Mouse (Mus musculus) left cerebral cortex, adult 9 months (tissue): Measurements from ENCODE around the gene Efnb3.

Experiments
- DNase-seq, 2 experiments: peaks; one replicate each; pipeline ENCODE4 v3.0.0; 2022; ENCODE audit warnings: low spot score in 2 of 2

Gene Efnb3

GRCm38 (mm10) chr11:69559851-69560765 is at the start of gene Efnb3:
TSS of gene Efnb3 (minus strand) at chr11:69560205.
- no peak for DNase-seq

- no peak for DNase-seq
These were observed 49.4 kb upstream of the Efnb3 start for GRCm38 (mm10) chr11:69609416-69609815.

- no peak for DNase-seq
These were observed 48.5 kb upstream of the Efnb3 start for GRCm38 (mm10) chr11:69608525-69608924.

GRCm38 (mm10) chr11:69606832-69607231 is 46.8 kb upstream of the Efnb3 start:
- no peak for DNase-seq

GRCm38 (mm10) chr11:69606491-69606795 is 46.4 kb upstream of the Efnb3 start:
- no peak for DNase-seq

GRCm38 (mm10) chr11:69605726-69606490 is 45.9 kb upstream of the Efnb3 start, which contains the start of gene Atp1b2:
TSS of gene Atp1b2 (minus strand) at chr11:69605942.
- peak; percentile 43 to 74 for DNase-seq

GRCm38 (mm10) chr11:69604795-69605664 is 45.0 kb upstream of the Efnb3 start:
- no peak for DNase-seq

GRCm38 (mm10) chr11:69604347-69604746 is 44.3 kb upstream of the Efnb3 start:
- no peak for DNase-seq

- no peak for DNase-seq
These were observed 43.5 kb upstream of the Efnb3 start for GRCm38 (mm10) chr11:69603516-69603915.

- DNase-seq, result no peak
These were observed 41.8 kb upstream of the Efnb3 start for GRCm38 (mm10) chr11:69601768-69602167.

- peak in 1 of 2 experiments; percentile 76 for DNase-seq
These were observed 40.1 kb upstream of the Efnb3 start for GRCm38 (mm10) chr11:69600098-69600497.

GRCm38 (mm10) chr11:69599436-69599835 is 39.4 kb upstream of the Efnb3 start:
- no peak for DNase-seq

- no peak for DNase-seq
These were observed 34.8 kb upstream of the Efnb3 start for GRCm38 (mm10) chr11:69594853-69595252.

- DNase-seq, result no peak
These were observed 32.8 kb upstream of the Efnb3 start for GRCm38 (mm10) chr11:69592799-69593198.

- peak; percentile 66 to 76 for DNase-seq
These were observed 32.1 kb upstream of the Efnb3 start for GRCm38 (mm10) chr11:69591899-69592637.

- DNase-seq, result no peak
These were observed 31.4 kb upstream of the Efnb3 start for GRCm38 (mm10) chr11:69591424-69591823.

- no peak for DNase-seq
These were observed 30.6 kb upstream of the Efnb3 start for GRCm38 (mm10) chr11:69590622-69591021.

- DNase-seq, result no peak
These were observed 29.3 kb upstream of the Efnb3 start for GRCm38 (mm10) chr11:69589207-69589834.

- DNase-seq, result no peak
These were observed 25.8 kb upstream of the Efnb3 start for GRCm38 (mm10) chr11:69585718-69586325.

- DNase-seq, result no peak
These were observed 24.9 kb upstream of the Efnb3 start for GRCm38 (mm10) chr11:69584937-69585336.
